Mouse (Mus musculus): ENCODE results near the gene Agbl3. TPM values are rescaled to one million over a fixed set of nuclear protein-coding genes. Genes with fewer than 3 reads are reported as not detected.

The Agbl3 gene
- polyA plus RNA-seq, 1 experiment from 2014 or later, result 14.4 TPM

GRCm38 (mm10) chr6:34777981-34778668, 2.1 kb upstream of the Agbl3 start:
- ATAC-seq, result no peak
- Histone ChIP-seq H3K4me3 (ENCODE audit: low read length) (no peak overlapping the region), H3K9me3 (ENCODE audit: control insufficient read depth, low read length) (no peaks in the 10 kb centered on the region), H3K4me2 (ENCODE audit: low read length) (no peak overlapping the region), H3K36me3 (ENCODE audit: control insufficient read depth, insufficient read depth, low read length) (no peaks in the 10 kb centered on the region), H3K27ac (ENCODE audit: low read depth, low read length) (no peak overlapping the region), H3K9ac (ENCODE audit: low read depth, low read length) (no peak overlapping the region), H3K27me3 (replicated peaks; ENCODE audit: control insufficient read depth, insufficient read depth, low read length) (no peaks in the 10 kb centered on the region), H3K4me1 (ENCODE audit: control insufficient read depth, insufficient read depth, low read depth, low read length) (peaks cover 2% of the 10 kb centered on the region; the same call in 1 of the 2 replicates)
- 70% methylated on average over 10 of the region's 10 CpGs for WGBS

GRCm38 (mm10) chr6:34780943-34781289, 684 bp downstream of the Agbl3 start:
- 3% methylated on average over 13 of the region's 13 CpGs for WGBS

GRCm38 (mm10) chr6:34782493-34782892, 2.3 kb downstream of the Agbl3 start:
- H3K27ac ChIP-seq (ENCODE audit: low read depth, low read length), result no peak overlapping the region
- no peak overlapping the region for H3K4me2 ChIP-seq (ENCODE audit: low read length)
- H3K27me3 ChIP-seq (replicated peaks; ENCODE audit: control insufficient read depth, insufficient read depth, low read length), result no peaks in the 10 kb centered on the region
- peaks cover 2% of the 10 kb centered on the region; the same call in 1 of the 2 replicates for H3K4me1 ChIP-seq (ENCODE audit: control insufficient read depth, insufficient read depth, low read depth, low read length)
- 95% methylated on average over 1 of the region's 1 CpGs for WGBS
- H3K4me3 ChIP-seq (ENCODE audit: low read length), result no peak overlapping the region
- H3K36me3 ChIP-seq (ENCODE audit: control insufficient read depth, insufficient read depth, low read length), result peaks cover 4% of the 10 kb centered on the region; the same call in 1 of the 2 replicates
- H3K9me3 ChIP-seq (ENCODE audit: control insufficient read depth, low read length), result no peaks in the 10 kb centered on the region
- no peak overlapping the region for H3K9ac ChIP-seq (ENCODE audit: low read depth, low read length)
- ATAC-seq, result no peak

More at GRCm38 (mm10) chr6:34780943-34781289, 684 bp downstream of the Agbl3 start:
- ATAC-seq, result peak; percentile 12; the same call in 1 of the 2 replicates
- peak overlapping the region; percentile 97 for H3K27ac ChIP-seq (ENCODE audit: low read depth, low read length)
- H3K36me3 ChIP-seq (ENCODE audit: control insufficient read depth, insufficient read depth, low read length), result peaks cover 2% of the 10 kb centered on the region; the same call in 1 of the 2 replicates
- H3K4me2 ChIP-seq (ENCODE audit: low read length), result peak overlapping the region; percentile 67
- H3K4me1 ChIP-seq (ENCODE audit: control insufficient read depth, insufficient read depth, low read depth, low read length), result peaks cover 2% of the 10 kb centered on the region; the same call in 1 of the 2 replicates
- H3K9ac ChIP-seq (ENCODE audit: low read depth, low read length), result peak overlapping the region; percentile 91
- no peaks in the 10 kb centered on the region for H3K9me3 ChIP-seq (ENCODE audit: control insufficient read depth, low read length)
- H3K27me3 ChIP-seq (replicated peaks; ENCODE audit: control insufficient read depth, insufficient read depth, low read length), result no peaks in the 10 kb centered on the region
- peak overlapping the region; percentile 67 for H3K4me3 ChIP-seq (ENCODE audit: low read length)

GRCm38 (mm10) chr6:34796881-34797280, 16.6 kb downstream of the Agbl3 start:
- ATAC-seq, result no peak
- H3K9ac ChIP-seq (ENCODE audit: low read depth, low read length), result no peak overlapping the region
- H3K4me3 ChIP-seq (ENCODE audit: low read length), result no peak overlapping the region
- no peaks in the 10 kb centered on the region for H3K9me3 ChIP-seq (ENCODE audit: control insufficient read depth, low read length)
- H3K4me1 ChIP-seq (ENCODE audit: control insufficient read depth, insufficient read depth, low read depth, low read length), result no peaks in the 10 kb centered on the region
- H3K36me3 ChIP-seq (ENCODE audit: control insufficient read depth, insufficient read depth, low read length), result no peaks in the 10 kb centered on the region
- no peak overlapping the region for H3K4me2 ChIP-seq (ENCODE audit: low read length)
- no peak overlapping the region for H3K27ac ChIP-seq (ENCODE audit: low read depth, low read length)
- WGBS, result 86% methylated on average over 3 of the region's 3 CpGs
- H3K27me3 ChIP-seq (replicated peaks; ENCODE audit: control insufficient read depth, insufficient read depth, low read length), result no peaks in the 10 kb centered on the region

GRCm38 (mm10) chr6:34797887-34798286, 17.7 kb downstream of the Agbl3 start:
- H3K9ac ChIP-seq (ENCODE audit: low read depth, low read length), result no peak overlapping the region

GRCm38 (mm10) chr6:34805582-34805981, 25.4 kb downstream of the Agbl3 start:
- WGBS, result 89% methylated on average over 2 of the region's 2 CpGs

More at GRCm38 (mm10) chr6:34797887-34798286, 17.7 kb downstream of the Agbl3 start:
- H3K27me3 ChIP-seq (replicated peaks; ENCODE audit: control insufficient read depth, insufficient read depth, low read length), result no peaks in the 10 kb centered on the region
- H3K36me3 ChIP-seq (ENCODE audit: control insufficient read depth, insufficient read depth, low read length), result no peaks in the 10 kb centered on the region
- WGBS, result 82% methylated on average over 3 of the region's 3 CpGs
- no peak overlapping the region for H3K4me3 ChIP-seq (ENCODE audit: low read length)
- no peak overlapping the region for H3K27ac ChIP-seq (ENCODE audit: low read depth, low read length)
- H3K4me1 ChIP-seq (ENCODE audit: control insufficient read depth, insufficient read depth, low read depth, low read length), result no peaks in the 10 kb centered on the region
- H3K4me2 ChIP-seq (ENCODE audit: low read length), result no peak overlapping the region
- no peaks in the 10 kb centered on the region for H3K9me3 ChIP-seq (ENCODE audit: control insufficient read depth, low read length)
- ATAC-seq, result no peak

GRCm38 (mm10) chr6:34810651-34811050, 30.4 kb downstream of the Agbl3 start:
- ATAC-seq, result no peak
- Histone ChIP-seq H3K27ac (ENCODE audit: low read depth, low read length) (no peak overlapping the region), H3K9ac (ENCODE audit: low read depth, low read length) (no peak overlapping the region), H3K4me1 (ENCODE audit: control insufficient read depth, insufficient read depth, low read depth, low read length) (no peaks in the 10 kb centered on the region), H3K9me3 (ENCODE audit: control insufficient read depth, low read length) (no peaks in the 10 kb centered on the region), H3K36me3 (ENCODE audit: control insufficient read depth, insufficient read depth, low read length) (no peaks in the 10 kb centered on the region), H3K4me2 (ENCODE audit: low read length) (no peak overlapping the region), H3K4me3 (ENCODE audit: low read length) (no peak overlapping the region), H3K27me3 (replicated peaks; ENCODE audit: control insufficient read depth, insufficient read depth, low read length) (no peaks in the 10 kb centered on the region)
- 85% methylated on average over 4 of the region's 4 CpGs for WGBS

More at GRCm38 (mm10) chr6:34805582-34805981, 25.4 kb downstream of the Agbl3 start:
- ATAC-seq, result no peak
- Histone ChIP-seq H3K9me3 (ENCODE audit: control insufficient read depth, low read length) (no peaks in the 10 kb centered on the region), H3K36me3 (ENCODE audit: control insufficient read depth, insufficient read depth, low read length) (no peaks in the 10 kb centered on the region), H3K27me3 (replicated peaks; ENCODE audit: control insufficient read depth, insufficient read depth, low read length) (no peaks in the 10 kb centered on the region), H3K9ac (ENCODE audit: low read depth, low read length) (no peak overlapping the region), H3K4me1 (ENCODE audit: control insufficient read depth, insufficient read depth, low read depth, low read length) (no peaks in the 10 kb centered on the region), H3K4me3 (ENCODE audit: low read length) (no peak overlapping the region), H3K27ac (ENCODE audit: low read depth, low read length) (no peak overlapping the region), H3K4me2 (ENCODE audit: low read length) (no peak overlapping the region)

GRCm38 (mm10) chr6:34824406-34824805, 44.2 kb downstream of the Agbl3 start:
- H3K9me3 ChIP-seq (ENCODE audit: control insufficient read depth, low read length), result peaks cover 2% of the 10 kb centered on the region; the same call in 1 of the 2 replicates
- no peaks in the 10 kb centered on the region for H3K27me3 ChIP-seq (replicated peaks; ENCODE audit: control insufficient read depth, insufficient read depth, low read length)
- no peak for ATAC-seq
- no peaks in the 10 kb centered on the region for H3K36me3 ChIP-seq (ENCODE audit: control insufficient read depth, insufficient read depth, low read length)
- no peak overlapping the region for H3K4me2 ChIP-seq (ENCODE audit: low read length)
- no peaks in the 10 kb centered on the region for H3K4me1 ChIP-seq (ENCODE audit: control insufficient read depth, insufficient read depth, low read depth, low read length)
- H3K27ac ChIP-seq (ENCODE audit: low read depth, low read length), result no peak overlapping the region
- H3K9ac ChIP-seq (ENCODE audit: low read depth, low read length), result no peak overlapping the region
- H3K4me3 ChIP-seq (ENCODE audit: low read length), result no peak overlapping the region

- no peaks in the 10 kb centered on the region for H3K4me1 ChIP-seq (ENCODE audit: control insufficient read depth, insufficient read depth, low read depth, low read length)
- H3K27me3 ChIP-seq (replicated peaks; ENCODE audit: control insufficient read depth, insufficient read depth, low read length), result no peaks in the 10 kb centered on the region
- 96% methylated on average over 5 of the region's 5 CpGs for WGBS
- H3K4me3 ChIP-seq (ENCODE audit: low read length), result no peak overlapping the region
- no peak overlapping the region for H3K4me2 ChIP-seq (ENCODE audit: low read length)
- no peaks in the 10 kb centered on the region for H3K36me3 ChIP-seq (ENCODE audit: control insufficient read depth, insufficient read depth, low read length)
- no peaks in the 10 kb centered on the region for H3K9me3 ChIP-seq (ENCODE audit: control insufficient read depth, low read length)
- H3K9ac ChIP-seq (ENCODE audit: low read depth, low read length), result no peak overlapping the region
- H3K27ac ChIP-seq (ENCODE audit: low read depth, low read length), result no peak overlapping the region
- ATAC-seq, result no peak
These were observed 52.1 kb downstream of the Agbl3 start for GRCm38 (mm10) chr6:34832352-34832751.

Measured in hindbrain, embryonic 16.5 days (tissue).